Mouse (Mus musculus): ENCODE measurements around the gene Bricd5.

Bricd5 gene

DNA sequence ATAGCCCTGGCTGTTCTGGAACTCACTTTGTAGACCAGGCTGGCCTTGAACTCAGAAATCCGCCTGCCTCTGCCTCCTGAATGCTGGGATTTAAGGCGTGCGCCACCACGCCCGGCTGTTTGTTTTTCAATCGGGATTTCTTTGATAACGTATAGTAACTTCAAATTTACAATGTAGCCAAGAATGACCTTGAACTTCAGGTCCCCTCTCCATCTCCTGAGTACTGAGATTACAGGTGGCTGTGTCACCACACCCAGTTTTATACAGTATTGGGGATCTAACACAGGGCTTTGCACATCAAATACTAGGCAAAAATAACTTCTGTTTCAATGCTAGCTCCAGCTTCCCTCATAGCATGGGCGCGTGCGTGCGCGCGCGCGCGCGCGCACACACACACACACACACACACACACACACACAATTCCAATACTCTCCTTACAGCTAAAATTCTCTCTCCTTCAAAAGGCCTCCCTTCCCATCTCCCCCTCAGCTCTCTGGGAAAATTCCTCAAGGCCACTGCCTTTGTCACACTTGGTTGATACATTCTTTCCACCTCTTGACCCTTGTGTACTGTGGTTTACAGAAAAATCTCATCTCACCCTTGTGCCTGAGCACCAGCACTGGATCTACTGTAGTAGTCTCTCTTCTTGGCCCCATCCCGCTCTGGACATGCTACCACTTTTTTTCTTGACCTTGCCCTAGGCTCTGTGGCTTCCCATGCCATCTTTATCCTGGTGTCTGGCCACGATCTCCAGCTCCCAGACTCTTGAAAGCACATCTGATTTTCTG, 7.5 kb downstream of the Bricd5 start:
- no peak for DNase-seq (ENCODE audit: low read depth in 2 of 2, low spot score in 2 of 2)

GRCm38 (mm10) chr17:24483495-24483894, 9.8 kb downstream of the Bricd5 start:
- DNase-seq (ENCODE audit: low read depth in 2 of 2, low spot score in 2 of 2): no peak

DNA sequence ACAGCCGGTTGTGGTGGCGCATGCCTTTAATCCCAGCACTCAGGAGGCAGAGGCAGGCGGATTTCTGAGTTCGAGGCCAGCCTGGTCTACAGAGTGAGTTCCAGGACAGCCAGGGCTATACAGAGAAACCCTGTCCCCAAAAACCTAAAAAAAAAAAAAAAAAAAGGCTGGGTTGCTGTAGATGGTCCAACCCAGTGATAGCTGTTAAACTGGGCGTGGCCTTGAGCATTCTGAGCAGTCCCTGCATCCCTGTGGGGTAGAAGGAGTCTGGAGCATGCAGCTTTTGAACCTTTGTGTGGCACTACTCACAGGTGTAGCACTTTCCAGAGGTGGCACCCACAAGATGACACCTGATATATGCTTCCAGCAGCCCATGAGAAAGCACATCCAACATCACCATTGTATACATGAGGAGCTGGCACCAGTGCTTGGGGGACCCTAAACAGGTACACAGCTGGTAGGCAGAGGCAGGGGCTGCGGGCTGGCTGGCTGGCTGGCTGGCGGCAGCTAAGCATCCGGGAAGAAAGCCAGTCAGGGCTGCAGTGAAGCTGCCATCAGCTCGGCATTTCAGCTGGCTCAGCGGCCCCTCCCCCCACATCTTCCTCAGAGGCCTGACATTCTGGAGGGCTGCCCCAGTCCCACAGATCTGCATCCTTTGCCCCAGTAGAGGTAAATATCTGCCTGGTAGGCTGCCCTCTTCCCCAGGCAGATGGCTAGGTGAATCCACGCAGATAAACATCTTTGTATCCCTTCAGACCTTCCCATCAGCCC, 11.6 kb downstream of the Bricd5 start:
- DNase-seq (ENCODE audit: low read depth in 2 of 2, low spot score in 2 of 2): no peak

DNA sequence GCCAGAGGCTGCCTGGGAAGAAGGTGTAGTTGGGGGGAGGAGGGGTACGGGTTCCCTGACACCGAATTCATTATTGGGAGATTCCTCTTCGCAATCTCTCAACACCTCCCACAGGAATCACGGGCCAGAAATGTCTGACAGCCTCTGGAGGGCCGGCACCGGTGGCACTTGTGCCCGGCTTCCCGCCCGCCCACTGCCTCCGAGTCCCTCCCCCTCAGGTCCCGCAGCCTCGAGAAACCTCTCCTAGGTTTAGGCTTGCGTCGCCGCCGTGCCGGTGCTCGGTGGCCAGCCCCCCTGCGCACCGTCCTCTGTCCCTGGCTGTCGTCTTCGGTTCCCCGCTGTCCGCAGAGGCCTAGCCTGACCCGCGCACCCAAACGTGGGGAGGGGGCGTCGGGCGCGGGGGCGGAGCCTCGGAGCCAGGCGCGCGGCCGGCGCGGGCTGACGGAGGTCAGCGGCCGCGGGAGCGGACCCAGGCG, 14.5 kb downstream of the Bricd5 start, which contains the start of gene Caskin1:
Caskin1 (plus strand) TSS at position 416 of the 476 bp plus-strand sequence.
- DNase-seq (ENCODE audit: low read depth in 2 of 2, low spot score in 2 of 2): no peak

DNA sequence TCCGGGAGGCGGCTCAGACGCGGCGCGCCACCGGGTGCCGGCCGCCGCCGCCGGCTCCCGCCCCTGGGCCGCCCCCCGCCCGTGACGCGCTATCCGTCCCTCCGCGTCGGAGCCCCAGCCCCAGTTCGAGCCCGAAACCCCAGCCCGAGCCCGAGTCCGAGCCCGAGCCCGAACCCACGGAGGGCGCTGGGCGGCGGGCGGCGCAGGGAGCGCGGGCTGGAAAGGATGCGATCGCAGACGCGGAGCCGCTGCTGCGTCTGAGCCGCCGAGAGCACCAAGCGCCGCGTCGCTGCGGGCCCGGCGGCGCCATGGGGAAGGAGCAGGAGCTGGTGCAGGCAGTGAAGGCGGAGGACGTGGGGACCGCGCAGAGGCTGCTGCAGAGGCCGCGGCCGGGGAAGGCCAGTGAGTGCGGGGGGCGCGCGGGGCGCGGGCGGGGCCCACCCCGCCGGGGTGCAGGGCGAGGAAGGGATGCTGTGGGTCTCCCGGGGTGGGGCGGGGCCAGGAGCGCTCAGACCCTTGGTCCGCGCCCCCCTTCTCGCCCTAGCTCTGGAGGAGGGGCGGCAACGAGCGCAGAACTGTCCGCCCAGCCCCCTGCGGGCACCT, 15.1 kb downstream of the Bricd5 start:
- no peak for DNase-seq (ENCODE audit: low read depth in 2 of 2, low spot score in 2 of 2)

DNA sequence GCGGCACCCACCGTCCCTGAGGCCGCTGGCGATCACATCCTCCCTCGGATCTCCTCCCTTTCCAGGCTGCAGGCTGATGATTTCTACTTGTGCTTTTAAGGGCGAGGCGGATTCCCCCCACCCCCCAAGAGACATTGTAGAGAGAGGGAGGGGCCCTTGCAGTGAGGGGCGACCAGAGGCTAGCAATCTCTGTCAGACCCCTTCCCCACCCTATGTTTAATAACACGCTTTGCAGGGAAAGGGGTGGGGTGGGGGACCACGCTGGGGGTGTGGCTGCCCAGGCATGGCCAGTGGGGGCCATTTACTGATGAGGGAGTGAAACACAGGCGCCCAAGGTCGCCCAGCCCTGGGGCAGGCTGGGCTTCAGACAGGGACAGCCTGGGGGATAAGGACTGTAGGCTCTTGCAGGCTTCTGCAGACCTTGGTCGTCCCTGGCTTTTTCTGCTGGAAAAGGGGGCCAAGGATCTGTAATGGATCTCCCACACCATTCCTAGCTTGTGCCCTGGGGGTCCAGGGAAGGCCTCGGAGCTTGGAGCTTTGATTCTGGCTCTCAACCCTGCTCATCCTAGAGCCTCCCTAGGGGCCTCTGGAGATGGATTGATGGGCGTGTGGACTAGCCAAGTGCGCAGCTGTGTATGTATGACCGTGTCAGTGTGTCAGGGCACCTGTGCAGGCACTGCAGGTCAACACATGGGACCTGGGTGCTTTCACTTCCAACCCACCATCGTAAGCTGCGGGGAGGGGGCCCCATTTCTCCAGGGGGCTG, 15.8 kb downstream of the Bricd5 start:
- no peak for DNase-seq (ENCODE audit: low read depth in 2 of 2, low spot score in 2 of 2)

GRCm38 (mm10) chr17:24490399-24490798, 16.7 kb downstream of the Bricd5 start:
- DNase-seq (ENCODE audit: low read depth in 2 of 2, low spot score in 2 of 2): no peak

DNA sequence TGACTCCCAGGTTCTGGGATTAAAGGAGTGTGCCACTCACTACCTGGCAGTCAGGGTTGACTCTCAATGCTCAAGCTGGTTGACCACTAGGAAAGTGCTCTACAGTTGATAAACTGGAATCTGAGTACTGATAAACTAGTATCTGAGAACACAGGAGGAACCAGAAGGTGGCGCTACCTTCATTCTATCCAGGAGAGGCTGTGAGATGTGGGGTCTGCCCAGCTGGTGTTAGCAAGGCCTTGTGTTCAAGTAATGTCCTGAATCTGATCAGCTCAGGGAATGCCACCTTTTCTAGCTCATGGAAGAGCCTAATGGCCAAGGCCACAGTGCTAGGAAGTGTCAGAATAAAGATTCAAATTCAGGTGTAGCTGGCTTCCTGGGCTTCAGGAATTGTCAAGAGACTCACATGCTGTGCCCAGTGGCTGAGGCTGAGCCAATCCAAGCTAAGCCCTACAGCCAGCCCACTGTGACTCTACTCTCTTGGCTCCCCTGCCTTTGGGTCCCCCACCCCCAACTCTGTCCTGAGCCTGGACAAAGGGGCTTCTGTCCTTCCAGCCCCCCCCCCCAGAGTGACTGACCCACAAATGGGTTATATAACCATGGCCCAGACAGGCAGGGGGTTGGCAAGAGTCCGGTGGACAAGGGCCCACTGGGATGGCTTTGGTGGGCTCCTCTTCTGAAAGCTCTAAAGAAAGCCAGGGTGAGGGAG, 21.1 kb downstream of the Bricd5 start:
- DNase-seq (ENCODE audit: low read depth in 2 of 2, low spot score in 2 of 2): peak; percentile 33 to 52

GRCm38 (mm10) chr17:24495443-24495842, 21.8 kb downstream of the Bricd5 start:
- no peak for DNase-seq (ENCODE audit: low read depth in 2 of 2, low spot score in 2 of 2)

DNA sequence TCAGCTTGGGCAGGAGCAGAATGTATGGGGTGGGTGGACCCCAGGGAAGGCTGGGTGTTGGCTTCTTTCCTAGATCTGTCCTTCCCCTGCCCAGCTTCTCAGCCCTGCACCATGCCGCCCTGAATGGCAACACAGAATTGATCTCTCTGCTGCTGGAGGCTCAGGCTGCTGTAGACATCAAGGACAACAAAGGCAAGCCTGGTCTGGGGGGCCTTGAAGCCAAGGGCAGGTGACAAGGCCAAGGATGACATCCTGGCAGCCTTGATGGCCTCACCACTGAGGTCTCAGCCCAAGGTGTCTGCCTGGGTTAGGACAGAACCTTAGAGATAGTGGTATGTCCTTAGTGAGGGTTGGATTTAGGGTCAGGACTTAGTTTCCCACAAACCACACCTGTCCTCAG, 22.3 kb downstream of the Bricd5 start:
- DNase-seq (ENCODE audit: low read depth in 2 of 2, low spot score in 2 of 2): no peak

DNA sequence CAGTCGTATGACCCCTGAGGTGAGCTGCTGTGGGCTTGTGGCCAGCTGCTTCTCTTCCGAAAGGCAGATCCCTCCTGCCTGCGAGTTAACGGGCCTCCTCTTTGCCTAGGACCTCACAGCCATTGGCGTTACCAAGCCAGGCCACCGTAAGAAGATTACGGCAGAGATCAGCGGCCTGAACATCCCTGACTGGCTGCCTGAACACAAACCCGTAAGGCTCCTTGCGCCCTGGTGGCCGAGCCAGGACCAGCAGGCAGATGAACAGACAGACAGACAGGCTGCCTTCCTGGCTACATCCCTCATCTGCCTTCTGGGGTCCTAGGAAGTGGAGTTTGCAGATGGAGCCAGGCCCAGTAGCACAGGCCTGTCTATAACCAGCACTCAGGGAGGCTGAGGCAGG, 28.5 kb downstream of the Bricd5 start:
- no peak for DNase-seq (ENCODE audit: low read depth in 2 of 2, low spot score in 2 of 2)

DNA sequence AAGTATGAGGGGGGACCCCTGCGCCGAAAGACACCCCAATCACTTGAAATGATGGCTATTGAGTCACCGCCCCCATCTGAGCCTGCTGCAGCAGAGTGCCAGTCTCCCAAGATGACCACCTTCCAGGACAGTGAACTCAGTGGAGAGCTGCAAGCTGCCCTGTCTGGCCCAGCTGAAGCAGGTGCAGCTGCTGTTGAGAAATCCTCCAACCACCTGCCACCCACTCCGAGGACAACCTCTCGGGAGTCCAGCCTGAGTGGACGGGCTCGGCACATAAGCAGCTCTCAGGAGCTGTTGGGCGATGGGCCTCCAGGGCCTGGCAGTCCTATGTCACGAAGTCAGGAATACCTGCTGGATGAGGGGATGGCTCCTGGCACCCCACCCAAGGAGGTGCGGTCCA, 30.4 kb downstream of the Bricd5 start:
- no peak for DNase-seq (ENCODE audit: low read depth in 2 of 2, low spot score in 2 of 2)

DNA sequence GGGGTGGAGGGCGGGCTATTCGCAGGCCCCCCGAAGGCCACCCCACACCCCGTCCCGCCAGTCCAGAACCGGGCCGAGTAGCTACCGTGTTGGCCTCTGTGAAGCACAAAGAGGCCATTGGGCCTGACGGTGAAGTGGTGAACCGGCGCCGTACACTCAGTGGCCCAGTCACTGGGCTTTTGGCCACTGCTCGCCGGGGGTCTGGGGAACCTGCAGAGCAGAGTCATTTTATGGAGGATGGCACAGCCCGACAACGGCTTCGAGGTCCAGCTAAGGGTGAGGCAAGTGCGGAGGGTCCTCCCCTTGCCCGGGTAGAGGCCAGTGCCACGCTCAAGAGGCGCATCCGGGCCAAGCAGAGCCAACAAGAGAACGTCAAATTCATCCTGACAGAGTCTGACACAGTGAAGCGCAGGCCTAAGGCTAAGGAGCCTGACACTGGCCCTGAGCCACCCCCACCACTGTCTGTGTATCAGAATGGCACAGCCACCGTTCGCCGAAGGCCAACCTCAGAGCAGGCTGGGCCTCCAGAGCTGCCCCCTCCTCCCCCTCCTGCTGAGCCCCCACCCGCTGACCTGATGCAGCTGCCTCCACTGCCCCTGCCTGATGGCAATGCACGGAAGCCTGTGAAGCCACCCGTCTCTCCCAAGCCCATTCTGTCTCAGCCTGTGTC, 31.7 kb downstream of the Bricd5 start:
- DNase-seq (ENCODE audit: low read depth in 2 of 2, low spot score in 2 of 2): no peak

DNA sequence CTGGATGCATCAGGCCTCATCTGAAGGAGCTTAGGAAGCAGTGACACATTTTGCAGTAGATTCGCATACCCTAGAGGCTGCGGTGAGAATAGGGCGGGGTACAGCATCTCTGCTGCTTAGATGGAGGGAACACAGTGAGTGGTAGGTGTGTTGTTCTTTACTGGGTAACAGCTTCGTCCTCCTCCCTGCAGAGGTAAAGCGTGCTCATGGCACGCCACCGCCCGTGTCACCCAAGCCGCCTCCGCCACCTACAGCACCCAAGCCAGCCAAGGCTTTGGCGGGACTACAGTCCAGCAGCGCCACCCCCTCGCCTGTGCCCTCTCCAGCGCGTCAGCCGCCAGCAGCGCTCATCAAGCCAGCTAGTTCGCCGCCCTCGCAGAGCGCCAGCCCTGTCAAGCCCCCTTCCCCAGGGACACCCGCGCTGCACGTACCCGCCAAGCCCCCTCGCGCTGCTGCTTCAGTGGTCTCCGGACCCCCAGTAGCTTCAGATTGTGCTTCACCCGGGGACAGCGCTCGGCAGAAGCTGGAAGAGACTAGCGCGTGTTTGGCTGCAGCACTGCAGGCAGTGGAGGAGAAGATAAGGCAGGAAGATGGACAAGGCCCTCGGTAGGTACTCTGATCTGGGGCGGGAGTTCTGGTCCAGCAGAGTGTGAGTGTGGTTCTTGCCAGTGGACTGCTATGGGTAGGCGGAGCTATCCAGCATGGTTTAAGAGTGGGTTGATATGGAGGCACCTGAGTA, 32.8 kb downstream of the Bricd5 start:
- DNase-seq (ENCODE audit: low read depth in 2 of 2, low spot score in 2 of 2): no peak

DNA sequence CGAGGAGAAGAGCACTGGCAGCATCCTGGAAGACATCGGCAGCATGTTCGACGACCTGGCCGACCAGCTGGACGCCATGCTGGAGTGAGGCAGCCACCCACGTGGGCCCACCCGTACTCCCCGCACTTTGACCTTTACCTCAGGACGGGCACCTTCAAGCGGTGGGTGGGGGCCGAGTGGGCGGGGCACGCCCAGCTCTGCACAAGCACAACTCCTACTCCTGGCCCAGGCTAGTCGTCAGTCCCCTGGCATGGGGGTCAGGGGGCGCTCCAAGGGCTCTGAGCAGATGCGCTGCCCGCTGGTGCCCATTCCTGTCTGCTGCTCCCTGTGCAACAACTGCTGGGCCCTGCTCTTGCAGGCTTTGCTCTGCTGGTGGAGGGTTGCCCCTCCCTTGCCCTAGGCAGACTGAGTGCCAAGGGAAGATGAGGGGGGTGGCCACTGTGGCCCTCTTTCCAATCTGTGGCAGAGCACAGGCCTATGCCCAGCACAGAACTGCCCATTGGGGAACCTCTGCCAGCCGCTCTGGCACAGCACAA, 33.5 kb downstream of the Bricd5 start:
- no peak for DNase-seq (ENCODE audit: low read depth in 2 of 2, low spot score in 2 of 2)

GRCm38 (mm10) chr17:24507806-24508460, 34.2 kb downstream of the Bricd5 start:
- DNase-seq (ENCODE audit: low read depth in 2 of 2, low spot score in 2 of 2): no peak

DNA sequence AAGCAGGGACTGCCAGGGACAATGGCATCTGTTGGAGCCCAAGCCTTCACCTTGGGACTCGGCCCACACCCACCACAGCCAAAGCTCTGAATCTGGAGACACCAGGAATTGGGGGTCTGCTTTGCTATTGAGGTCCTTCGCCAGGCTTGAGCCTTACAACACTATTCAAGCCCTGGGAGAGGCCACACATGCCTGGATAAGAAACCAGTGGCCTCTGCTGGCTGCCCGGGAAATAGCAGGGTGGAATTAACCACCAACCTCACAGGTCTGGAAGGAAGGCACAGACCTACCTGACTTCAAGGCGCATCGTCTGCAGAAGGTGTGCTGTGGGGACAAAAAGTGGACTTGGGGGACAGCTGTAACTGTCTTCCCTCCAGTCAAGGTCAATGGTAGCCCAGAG, 39.9 kb downstream of the Bricd5 start:
- no peak for DNase-seq (ENCODE audit: low read depth in 2 of 2, low spot score in 2 of 2)
